Mouse (Mus musculus): ENCODE measurements around the gene Cabp1.
"Not testable (repeated sequence)": the region's sequence is repeated elsewhere in the genome, so short reads cannot be mapped to it uniquely, and the experiment has no call there.

Gene Cabp1

DNA sequence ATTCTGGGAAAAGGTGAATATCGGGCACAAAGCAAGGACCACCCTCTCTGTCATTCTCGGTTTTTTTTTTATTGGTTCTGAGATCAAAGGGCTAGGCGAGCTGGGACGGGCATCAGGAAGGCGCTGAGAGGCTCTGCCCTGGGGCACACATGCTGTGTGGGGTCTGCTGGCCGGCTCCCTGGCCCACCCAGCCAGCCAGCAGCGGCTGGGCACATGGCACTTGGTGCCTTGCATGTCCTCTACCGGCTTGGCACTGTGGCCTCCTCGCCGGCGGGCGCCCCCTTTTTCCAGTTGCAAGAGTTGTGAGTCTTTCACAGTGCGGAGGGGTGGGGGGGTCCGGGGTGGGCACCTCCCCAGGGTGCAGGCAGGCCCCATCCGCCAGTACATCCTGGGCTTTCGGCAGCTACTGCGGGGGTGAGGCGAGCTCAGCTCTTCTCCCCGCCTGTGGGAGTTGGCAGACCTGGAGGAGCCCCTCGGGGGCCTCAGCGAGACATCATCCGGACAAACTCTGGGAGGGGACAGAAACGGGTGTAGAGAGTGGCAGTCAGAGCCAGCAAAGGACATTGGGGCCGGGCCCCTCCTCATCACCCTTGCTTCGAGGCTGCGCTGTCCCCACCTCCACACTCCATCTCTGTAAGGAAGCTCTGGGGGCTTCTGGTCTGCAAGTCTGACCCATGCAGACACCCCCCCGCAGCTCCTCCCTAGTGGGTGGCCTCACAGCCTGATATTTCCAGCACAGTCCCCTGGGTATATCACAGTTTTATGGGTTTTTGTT lies 25.4 kb downstream of the Cabp1 start:
- DNase-seq: no peak

DNA sequence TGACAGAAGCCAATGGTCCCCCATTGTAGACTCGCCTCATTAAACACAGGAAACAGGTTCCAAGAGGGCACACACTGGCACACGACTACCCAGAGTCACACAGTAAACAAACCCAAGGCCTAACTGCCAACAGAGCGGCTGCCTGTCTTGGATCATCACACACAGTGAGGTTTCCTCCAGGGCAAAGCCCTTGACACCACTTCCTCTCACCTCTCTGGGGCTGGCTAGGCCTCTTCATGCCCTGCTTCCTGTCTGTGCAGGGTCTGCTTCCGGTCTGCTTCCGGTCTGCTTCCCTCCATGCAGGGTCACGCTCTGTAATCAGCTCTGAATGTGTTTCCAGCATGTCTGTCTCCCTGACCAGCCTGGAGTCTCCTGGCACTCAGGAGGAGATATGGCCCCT lies 26.8 kb downstream of the Cabp1 start:
- DNase-seq: no peak

DNA sequence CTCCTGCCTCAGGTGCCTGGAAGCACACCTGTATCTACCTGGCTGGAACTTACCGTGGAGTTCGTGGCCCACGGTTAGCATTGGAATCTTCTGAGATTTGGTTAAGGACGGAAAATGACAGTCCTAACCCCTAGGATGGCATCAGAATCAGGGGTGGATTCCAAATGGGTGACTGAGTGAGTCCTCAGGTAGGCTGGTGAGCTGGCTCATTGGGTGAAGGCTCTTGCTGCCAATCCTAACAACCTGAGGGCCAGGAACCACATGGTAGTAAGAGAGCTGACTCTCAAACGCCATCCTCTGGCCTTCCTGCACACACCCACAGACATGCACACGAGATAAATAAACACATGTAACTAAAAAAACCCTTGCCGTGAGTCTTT lies 27.4 kb downstream of the Cabp1 start:
- no peak for DNase-seq

DNA sequence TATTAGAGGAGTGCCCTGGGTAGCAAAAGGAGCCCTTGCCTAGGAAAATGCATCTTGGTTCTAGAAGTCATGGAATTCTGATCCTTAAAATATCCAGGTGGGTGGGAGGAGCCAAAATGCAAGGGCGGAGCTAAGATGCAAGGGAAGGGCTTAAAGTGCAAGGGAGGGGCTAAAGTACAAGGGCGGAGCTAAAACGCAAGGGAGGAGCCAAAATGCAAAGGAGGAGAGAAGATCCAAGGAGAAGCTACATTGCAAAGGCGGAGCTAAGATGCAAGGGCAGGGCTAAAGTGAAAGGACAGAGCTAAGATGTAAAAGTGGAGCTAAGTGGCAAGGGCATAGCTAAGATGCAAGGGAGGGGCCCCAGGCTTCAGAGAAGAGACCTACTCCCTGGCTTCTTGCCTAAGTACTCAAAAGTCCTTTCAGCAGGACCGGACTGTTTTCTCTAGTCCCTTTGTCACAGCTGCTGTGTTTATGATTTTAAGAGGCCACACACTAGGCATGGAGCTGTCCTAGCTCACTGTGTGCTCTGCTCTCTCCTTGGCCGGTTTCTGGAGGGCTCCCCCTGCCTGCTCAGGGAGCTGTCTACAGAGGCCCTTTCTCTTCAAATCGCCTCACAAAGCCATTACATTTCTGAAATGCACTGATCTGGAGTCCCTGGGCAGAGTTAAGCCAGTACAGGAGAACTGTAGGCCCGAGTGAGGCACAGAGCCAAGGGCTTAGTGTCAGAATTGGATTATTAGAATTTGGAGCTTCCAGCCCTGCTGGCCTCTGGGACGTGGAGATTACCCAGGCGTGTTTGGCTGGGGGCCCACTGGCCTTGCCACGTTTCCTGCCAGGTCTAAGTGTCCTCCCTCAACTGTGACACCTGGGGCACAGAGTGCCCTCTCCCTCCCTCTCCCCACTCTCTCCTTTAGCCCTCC lies 28.0 kb downstream of the Cabp1 start:
- DNase-seq: peak; percentile 78 to 82

DNA sequence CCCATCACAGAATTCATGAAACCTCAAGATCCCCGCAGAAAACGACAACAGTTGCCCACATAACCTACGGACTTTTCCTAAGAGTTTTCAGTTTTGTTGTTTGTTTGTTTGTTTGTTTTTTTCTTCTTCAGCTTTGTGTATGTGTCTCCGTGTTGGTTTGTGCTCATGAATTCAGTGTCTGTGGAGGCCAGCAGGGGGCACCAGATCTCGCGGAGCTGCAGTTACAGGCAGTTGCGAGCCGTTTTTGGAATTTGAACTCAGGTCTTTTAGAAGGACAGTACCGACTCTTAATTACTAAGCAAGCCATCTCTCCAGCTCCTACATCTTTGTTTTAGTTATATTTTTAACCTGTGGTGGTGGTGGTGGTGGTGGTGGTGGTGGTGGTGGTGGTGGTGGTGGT lies 28.8 kb downstream of the Cabp1 start:
- DNase-seq: no peak

DNA sequence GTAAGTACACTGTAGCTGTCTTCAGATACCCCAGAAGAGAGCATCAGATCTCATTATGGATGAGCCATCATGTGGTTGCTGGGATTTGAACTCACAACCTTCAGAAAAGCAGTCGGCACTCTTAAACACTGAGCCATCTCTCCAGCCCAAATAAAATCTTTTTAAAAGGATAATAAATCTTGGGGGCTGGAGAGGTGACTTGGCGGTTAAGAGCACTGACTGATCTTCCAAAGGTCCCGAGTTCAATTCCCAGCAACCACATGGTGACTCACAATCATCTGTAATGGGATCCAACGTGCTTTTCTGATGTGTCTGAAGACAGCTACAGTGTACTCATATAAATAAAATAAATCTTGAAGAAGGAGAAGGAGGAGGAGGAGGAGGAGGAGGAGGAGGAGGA lies 29.7 kb downstream of the Cabp1 start:
- DNase-seq: not testable (repeated sequence)

DNA sequence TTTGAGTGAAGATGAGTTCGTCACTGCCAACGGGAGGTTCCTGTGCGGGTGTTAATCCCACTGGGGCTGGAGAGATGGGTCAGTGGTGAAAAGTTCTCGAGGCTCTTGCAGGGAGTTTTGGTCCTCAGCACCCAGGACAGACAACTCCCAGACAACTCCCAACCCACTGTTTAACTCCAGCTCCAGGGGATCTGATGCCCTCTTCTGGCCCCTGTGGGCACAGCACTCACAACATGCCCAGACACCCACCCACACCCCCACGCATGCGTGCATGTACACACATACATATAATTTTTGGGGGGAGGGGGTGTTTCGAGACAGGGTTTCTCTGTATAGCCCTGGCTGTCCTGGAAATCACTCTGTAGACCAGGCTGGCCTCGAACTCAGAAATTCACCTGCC lies 30.6 kb downstream of the Cabp1 start:
- DNase-seq: peak; percentile 72 to 84

DNA sequence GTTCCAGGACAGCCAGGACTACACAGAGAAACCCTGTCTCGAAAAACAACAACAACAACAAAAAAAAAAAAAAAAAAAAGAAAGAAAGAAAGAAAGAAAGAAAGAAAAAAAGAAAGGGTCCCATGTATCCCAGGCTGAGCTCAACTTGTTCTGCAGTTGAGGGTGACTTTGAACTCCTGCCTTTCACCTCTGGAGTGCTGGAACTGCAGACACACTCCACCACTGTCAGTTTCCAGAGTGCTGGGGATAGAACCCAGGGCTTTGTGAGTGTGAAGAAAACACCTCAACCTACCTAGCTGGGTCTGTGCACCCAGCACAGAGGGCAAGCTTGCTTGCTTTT lies 32.3 kb downstream of the Cabp1 start:
- DNase-seq: not testable (repeated sequence)

DNA sequence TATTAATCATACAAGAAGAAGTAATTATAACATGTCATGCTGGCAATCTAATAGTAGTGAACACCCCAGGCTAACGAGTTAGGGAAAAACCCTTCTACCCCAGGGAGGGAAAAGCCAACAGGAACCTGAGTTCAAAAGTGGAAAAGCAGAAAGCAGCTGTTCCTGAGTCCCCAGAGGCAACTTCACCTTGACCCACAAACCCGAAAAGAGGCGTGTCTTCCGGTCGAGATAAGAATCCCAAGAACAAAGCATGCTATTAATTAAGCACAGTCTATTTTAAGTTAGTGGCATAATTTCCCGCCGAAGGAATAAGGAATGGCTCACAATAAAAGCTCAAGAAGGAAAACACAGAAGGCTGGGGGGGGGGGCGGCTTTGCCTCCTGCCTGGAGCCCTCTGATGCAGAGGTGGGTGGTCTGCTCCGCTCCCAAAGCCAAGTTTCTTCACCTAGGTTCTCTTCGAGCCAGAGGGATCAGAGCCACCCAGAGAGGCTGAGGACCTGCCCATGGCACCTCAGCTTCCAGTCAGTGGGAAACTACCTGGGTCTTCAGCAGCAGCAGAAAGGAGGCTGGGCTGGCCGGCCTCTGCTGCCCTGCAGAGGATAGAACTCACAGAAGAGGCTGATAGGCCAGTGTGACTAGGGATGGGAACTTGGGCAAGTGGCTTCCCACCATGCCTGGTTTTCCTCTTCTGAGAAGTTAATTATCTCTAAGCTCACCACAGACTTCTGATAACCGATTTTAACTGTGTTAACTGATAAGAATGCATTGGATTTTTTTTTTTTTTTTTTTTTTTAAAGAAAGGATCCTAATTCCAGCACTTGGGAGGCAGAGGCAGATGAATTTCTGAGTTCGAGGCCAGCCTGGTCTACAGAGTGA lies 32.9 kb downstream of the Cabp1 start:
- no peak for DNase-seq

DNA sequence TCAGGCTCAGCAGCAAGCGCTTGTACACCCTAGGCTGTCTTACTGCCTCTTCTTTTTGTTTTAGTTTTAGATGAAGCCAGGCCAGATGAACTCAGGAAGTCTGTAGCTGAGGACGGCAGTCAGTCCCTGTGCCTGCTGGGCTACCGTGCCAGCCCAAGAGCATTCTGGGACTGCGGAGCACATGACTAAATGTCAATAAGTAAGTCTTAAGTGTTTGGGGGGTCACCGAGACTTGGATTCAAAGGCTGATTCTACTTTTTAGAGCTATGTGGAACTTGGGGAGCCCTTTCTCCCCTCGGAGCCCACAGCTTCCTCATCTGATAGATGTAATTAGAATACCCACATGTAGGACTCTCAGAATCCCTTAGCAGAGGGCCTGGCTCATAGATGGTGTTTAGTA lies 33.5 kb downstream of the Cabp1 start:
- no peak for DNase-seq

DNA sequence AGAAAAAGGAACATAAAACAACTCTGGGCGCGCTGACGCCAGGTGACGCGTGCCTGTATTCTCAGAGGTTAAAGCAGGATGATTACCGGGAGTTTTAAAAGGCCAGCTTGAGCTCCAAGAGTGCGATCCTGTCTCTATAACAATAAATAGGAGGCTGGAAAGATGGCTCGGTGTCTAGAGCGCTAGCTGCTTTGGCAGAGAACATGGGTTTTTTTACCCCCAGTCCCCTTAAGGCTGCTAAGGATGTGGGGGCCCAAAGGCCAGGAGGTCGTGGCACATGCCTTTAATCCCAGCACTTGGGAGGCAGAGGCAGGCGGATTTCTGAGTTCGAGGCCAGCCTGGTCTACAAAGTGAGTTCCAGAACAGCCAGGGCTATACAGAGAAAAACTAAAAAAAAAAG lies 35.0 kb downstream of the Cabp1 start:
- no peak for DNase-seq

DNA sequence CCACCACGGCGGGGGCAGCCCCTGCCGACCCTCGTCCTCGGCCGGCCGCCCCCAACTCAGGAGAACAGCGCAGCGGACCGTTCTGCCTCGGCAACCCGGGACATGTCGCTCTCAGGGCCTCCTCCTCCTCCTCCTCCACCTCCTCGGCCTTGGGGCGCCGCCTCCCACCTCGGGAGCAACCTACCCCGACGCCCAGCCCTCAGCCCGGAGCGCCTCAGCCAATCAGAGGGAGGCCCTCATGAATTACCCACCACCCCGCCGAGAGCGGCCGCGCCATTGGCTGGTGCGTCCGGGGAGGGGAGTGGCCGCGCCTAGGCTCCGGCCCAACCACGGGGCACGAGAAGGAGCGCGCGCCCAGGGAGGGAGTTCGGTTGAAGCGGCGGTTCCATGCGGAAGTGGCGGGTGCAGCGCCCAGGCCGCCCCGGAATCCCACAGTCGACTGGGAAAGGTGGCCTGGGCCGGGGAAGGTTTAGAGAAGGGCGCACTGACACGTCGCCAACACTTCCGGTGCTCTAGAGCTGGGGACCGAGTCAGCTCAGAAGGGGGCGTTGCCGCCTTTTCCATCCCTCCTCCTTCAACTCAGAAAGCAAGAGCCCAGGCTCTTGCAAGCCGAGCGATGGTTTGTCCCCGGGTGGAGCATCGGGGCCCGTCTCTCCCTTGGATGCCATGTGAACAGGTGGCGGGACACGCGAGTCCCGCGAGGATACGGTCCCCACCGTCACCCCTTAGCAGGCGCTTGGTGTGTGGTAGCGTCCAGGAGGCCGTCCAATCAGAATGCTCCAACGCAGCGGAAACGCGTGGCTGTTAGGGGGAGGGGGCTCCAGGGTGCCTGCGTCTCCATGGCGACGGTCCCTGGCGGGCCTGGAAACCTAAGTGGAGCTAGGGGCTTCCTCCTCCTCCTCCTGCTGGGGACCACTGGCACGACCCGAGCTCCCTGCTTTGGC lies 35.9 kb downstream of the Cabp1 start, which contains the start of gene Mlec:
Mlec (minus strand) TSS at position 140 of the 944 bp plus-strand sequence.
- DNase-seq: peak; percentile 98 to 99

DNA sequence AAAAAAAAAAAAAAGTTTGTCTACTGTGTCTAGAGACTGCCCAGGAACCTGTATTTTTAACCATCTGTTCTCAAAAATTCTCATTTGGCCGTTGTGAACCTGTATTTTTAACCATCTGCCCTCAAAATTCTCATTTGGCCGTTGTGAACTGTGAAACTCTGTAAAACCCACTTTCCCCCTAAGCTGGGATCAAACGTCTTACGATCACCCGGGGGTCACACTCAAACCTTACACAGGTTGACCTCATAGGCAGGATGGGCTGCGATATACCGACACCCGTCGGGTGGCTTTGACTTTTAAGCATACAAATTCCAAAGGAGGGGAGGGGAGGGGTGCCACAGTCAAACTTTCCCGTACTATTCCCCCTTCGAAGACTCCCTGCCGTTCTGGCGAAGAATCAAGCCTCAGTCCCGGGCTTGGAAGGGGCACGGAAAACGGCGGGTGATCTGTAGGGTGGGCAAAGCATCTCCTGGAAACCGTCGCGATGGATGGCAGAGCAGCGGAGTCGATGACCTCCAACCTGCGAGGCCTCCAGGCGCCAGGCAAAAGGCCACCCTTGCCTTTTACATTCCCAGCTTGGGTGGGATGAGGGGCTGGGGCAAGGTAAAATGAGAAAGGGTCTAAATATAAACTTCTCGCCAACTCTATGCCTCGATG lies 37.1 kb downstream of the Cabp1 start:
- DNase-seq: no peak

DNA sequence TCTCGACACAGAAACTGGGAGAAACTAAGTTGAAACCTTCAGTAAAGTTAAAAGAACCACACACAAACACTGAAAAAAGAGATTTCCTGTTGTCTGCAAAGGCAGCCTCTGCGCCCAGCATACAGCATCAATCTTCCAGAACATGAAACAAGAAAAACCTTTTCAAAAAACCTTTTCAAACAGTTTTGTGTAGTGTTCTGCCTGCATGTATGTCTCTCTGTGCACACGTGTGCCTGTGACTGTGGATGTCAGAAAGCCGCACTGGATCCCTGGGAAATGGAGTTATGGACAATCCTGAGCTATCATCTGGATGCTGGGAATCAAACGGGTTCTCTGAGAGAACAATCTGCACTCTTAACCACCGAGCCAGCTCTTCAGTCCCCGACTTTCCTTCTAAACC lies 37.8 kb downstream of the Cabp1 start:
- no peak for DNase-seq

DNA sequence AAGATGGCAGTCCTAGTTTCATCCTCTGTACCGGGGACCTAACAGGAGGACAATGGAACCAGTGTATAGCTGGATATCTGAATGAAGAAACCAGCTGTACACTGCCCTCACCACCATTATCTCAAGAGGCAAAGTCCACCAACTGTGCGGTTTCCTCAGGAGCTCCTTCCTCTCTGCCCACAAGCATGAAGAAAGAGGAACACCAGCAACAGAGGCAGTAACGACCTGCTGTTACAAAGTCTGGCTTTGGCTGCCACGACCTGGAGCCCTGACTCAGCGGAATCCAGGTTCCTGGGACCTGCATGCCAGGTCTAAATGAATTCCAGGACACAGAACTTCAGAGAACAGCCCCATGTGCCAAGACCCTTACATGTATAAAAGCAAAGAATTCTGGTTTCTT lies 38.4 kb downstream of the Cabp1 start:
- DNase-seq: peak; percentile 81 to 85

DNA sequence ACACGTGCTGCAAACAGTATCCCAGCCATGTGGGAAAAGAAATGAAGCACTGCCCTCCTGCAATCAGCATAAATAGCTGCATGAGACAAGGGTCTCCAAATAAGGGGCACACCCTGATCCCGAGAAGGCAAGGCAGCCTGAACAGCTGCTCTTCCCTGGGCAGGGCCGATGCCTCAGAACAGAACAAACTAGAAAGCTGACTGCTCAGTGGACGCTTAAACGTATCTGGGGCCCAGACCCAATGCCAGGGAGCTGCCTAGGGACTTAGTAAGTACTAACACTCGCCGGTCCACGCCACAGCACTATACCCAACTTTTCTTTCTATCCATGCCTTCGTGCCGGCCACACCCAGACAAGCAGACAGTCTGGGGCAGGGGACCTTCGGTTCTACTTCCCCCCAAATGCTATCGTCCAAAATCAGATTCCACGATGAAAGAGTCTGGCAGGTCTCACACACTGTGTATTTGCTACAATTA lies 39.0 kb downstream of the Cabp1 start:
- DNase-seq: no peak

DNA sequence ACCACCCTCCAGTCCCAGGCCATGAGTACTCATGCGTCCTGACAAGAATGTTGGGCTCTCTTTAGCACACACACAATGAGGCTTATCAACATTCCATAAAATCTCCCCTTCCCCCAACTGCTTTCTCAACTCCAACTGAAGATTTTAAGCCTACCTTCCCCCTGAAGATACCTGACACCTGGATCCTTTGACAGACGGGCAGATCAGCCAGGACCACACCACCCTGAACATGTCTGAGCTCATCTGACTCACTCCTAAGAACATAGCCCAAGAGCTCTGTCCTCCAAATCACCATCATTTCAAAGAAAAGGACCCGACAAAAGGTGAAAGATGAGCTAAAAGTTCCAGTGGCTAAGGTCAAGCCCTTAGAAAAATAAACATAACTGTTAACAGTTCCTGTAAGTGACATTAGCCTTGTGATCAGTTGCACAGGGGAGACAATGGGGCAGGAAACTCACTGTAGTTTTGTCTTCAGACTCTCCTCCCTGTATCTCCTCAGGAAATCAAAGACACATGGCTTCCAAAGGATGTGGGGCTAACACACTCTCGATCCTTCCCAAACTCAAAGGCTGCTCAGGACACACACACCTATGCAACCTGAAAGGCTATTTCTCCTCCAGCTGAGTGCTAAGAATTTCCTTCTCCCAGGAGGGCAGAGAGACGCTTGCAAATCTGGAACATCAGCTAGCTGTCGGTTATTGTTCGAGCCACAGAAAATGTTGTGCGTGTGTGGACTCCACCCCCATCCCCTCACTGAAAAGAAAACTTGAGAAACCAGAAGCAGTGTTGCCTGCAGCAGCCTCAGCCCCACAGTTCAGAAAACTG lies 41.8 kb downstream of the Cabp1 start:
- no peak for DNase-seq

DNA sequence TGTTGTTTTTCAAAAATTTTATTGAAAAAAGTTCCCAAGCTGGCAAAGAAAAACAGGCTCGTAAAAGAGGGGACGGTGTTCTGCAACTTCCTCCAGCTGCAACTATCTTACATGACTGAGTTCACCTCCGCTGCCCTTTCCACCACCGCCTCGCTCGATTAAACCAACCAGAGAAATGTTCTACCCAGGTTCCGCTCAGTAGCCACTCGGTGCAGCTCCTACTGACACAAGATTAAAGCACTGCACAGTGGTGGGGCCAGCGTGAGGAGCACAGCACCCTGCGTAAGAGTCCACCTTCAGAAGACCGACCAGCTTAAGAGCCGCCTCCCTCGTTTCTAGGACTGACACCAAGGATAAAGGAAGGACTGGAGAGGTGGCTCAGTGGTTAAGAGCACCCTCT lies 42.7 kb downstream of the Cabp1 start:
- peak; percentile 77 to 79 for DNase-seq

DNA sequence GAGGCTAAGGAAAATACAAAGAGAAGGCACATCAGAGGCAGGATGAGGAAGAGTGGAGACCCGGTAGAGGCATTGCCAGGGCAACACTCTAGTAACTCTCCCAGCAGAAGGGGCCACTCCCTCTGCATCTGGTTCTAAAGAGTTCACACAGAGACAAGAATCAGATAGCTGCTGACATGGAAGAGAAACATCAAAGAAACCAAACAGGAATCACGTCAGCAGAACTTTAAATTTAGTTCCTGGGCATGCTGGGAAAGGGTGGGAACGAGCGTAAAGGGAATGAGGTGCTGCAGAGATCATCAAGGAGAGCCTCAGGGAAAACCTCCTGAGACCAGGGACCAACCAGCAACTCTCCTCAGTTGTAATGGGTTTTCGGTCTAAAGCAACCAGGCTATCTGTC lies 43.2 kb downstream of the Cabp1 start:
- DNase-seq: no peak

Measured in kidney, adult 8-10 months (tissue).